Mouse (Mus musculus): ENCODE measurements at regions not wholly inside any gene's neighbourhood (a gene's known extent, or its start where the extent isn't known, plus 50 kb on each side); places are given as distances from the start of the nearest gene placed in this dataset.

- 77% methylated on average over 4 of the region's 4 CpGs for WGBS
- Histone ChIP-seq H3K27ac (replicated peaks; ENCODE audit: insufficient read depth, low read depth, low read length) (no peak overlapping the region), H3K27me3 (ENCODE audit: control insufficient read depth, insufficient read depth, low read length) (no peaks in the 10 kb centered on the region), H3K9ac (ENCODE audit: low read depth, low read length) (no peak overlapping the region), H3K4me1 (ENCODE audit: control insufficient read depth, insufficient read depth, low read length) (no peaks in the 10 kb centered on the region), H3K4me3 (ENCODE audit: insufficient read depth, low read depth, low read length) (no peak overlapping the region), H3K79me2 (ENCODE audit: control insufficient read depth, insufficient read depth, low read length) (no peaks in the 10 kb centered on the region), H3K36me3 (ENCODE audit: control insufficient read depth, insufficient read depth, low read length) (no peaks in the 10 kb centered on the region)
- TF ChIP-seq CTCF (IDR thresholded peaks at IDR 0.05; ENCODE audit: low read depth, low read length) (no peak), POLR2A (IDR thresholded peaks at IDR 0.05; ENCODE audit: extremely low read depth, insufficient read depth, low read length) (no peak)
- DNase-seq (ENCODE audit: extremely low read depth, low read depth, low spot score): no peak
Measured at GRCm38 (mm10) chr11:55663108-55663507, 55.1 kb upstream of the Glra1 start.

GRCm38 (mm10) chr11:55662283-55662682, 54.3 kb upstream of the Glra1 start:
- Histone ChIP-seq H3K27ac (replicated peaks; ENCODE audit: insufficient read depth, low read depth, low read length) (no peak overlapping the region), H3K4me1 (ENCODE audit: control insufficient read depth, insufficient read depth, low read length) (no peaks in the 10 kb centered on the region), H3K4me3 (ENCODE audit: insufficient read depth, low read depth, low read length) (no peak overlapping the region), H3K27me3 (ENCODE audit: control insufficient read depth, insufficient read depth, low read length) (no peaks in the 10 kb centered on the region), H3K36me3 (ENCODE audit: control insufficient read depth, insufficient read depth, low read length) (no peaks in the 10 kb centered on the region), H3K79me2 (ENCODE audit: control insufficient read depth, insufficient read depth, low read length) (no peaks in the 10 kb centered on the region), H3K9ac (ENCODE audit: low read depth, low read length) (no peak overlapping the region)
- TF ChIP-seq POLR2A (IDR thresholded peaks at IDR 0.05; ENCODE audit: extremely low read depth, insufficient read depth, low read length): no peak
- TF ChIP-seq CTCF (IDR thresholded peaks at IDR 0.05; ENCODE audit: low read depth, low read length): no peak
- no peak for DNase-seq (ENCODE audit: extremely low read depth, low read depth, low spot score)
- WGBS: 66% methylated on average over 3 of the region's 3 CpGs

All from liver, adult 2 months (tissue).